Mouse (Mus musculus) intestine, embryonic 16.5 days (tissue): ENCODE results near the gene Dand5. TPM values are rescaled to one million over a fixed set of nuclear protein-coding genes. Genes with fewer than 3 reads are reported as not detected.

ENCODE experiments used
- ATAC-seq: fragments of 200-750 bp; cut with Nextera tagmentation; 2 replicates; pipeline ENCODE4 v1.8.0; 2017; ENCODE audit warnings: moderate TSS enrichment, moderate library complexity
- H3K27ac ChIP-seq: fragments of 300-500 bp; sonication (generic); 2 replicates; pipeline ENCODE4 v1.5.1; 2014; ENCODE audit warnings: mild to moderate bottlenecking, low read length
- H3K27me3 ChIP-seq: fragments of 300-500 bp; sonication (generic); replicated peaks from 2 replicates; pipeline ENCODE4 v1.6.1; 2014; ENCODE audit warnings: low read length, control low read depth, mixed read lengths; ENCODE audit not compliant: control insufficient read depth, insufficient read depth
- H3K36me3 ChIP-seq: fragments of 300-500 bp; sonication (generic); 2 replicates; pipeline ENCODE4 v1.6.1; 2014; ENCODE audit warnings: low read length, control low read depth; ENCODE audit not compliant: control insufficient read depth, insufficient read depth
- H3K4me1 ChIP-seq: fragments of 300-500 bp; sonication (generic); 2 replicates; pipeline ENCODE4 v1.6.1; 2014; ENCODE audit warnings: low read length, control low read depth, mixed read lengths; ENCODE audit not compliant: control insufficient read depth, insufficient read depth
- H3K4me2 ChIP-seq: fragments of 300-500 bp; sonication (generic); 2 replicates; pipeline ENCODE4 v1.6.1; 2014; ENCODE audit warnings: low read depth, low read length, control low read depth
- H3K4me3 ChIP-seq: fragments of 300-500 bp; sonication (generic); 2 replicates; pipeline ENCODE4 v1.5.1; 2014; ENCODE audit warnings: mild to moderate bottlenecking, low read length
- H3K9ac ChIP-seq: fragments of 300-500 bp; sonication (generic); 2 replicates; pipeline ENCODE4 v1.6.1; 2014; ENCODE audit warnings: low read depth, low read length
- H3K9me3 ChIP-seq: fragments of 300-500 bp; sonication (generic); 2 replicates; pipeline ENCODE4 v1.6.1; 2016; ENCODE audit warnings: low read length, control low read depth; ENCODE audit not compliant: control insufficient read depth
- WGBS: fragments of 180-500 bp; shearing (Covaris S2); extraction: QIAGEN DNeasy Blood & Tissue Kit; methylation state at CpG from one replicate; pipeline ENCODE4 v1.1.7; 2014; 5-methylcytosine and 5-hydroxymethylcytosine counted together
- polyA plus RNA-seq: library from polyadenylated mRNA; unstranded; fragments of >200 nt; fragmentation: Nextera tagmentation; extraction: Ambion mirVana; gene quantifications from 2 replicates; pipeline ENCODE4 v1.2.1, GENCODE M21; 2015

The Dand5 gene
- polyA plus RNA-seq, result 4.2 and 4.4 TPM in 2 replicates

DNA sequence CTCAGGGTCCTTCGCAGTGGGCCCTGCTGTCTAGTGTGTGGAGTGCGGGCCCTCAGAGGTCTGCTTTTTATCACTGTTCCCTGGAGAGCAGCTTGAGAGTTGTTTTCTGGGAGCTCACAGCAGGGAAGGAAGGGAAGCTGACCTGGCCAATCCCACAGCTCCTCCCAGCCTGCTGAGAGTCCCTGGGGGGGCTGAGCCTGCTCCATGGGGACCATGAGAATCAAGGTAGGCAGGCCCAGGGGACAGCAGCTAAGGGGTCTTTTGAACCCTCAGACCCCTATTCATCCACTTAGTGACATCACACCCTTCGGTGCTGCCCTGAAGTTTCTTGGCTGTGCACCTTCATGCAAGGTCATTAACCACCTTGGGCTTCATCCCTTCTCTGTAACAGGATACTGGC, at the start of gene Dand5:
Gene Dand5, minus strand, starts transcription at position 101 of the 400 bp plus-strand sequence.
- Histone ChIP-seq H3K4me1 (peaks cover 10% of the 10 kb centered on the region), H3K27me3 (no peaks in the 10 kb centered on the region), H3K9ac (peak within 1 kb of the TSS; percentile 29; the same call in 1 of the 2 replicates), H3K27ac (no peak within 1 kb of the TSS), H3K4me3 (no peak within 1 kb of the TSS), H3K36me3 (no peaks in the 10 kb centered on the region), H3K4me2 (peak within 1 kb of the TSS; percentile 42), H3K9me3 (no peaks in the 10 kb centered on the region)
- 40% methylated on average over 3 of the region's 3 CpGs for WGBS
- ATAC-seq, result peak; percentile 32

DNA sequence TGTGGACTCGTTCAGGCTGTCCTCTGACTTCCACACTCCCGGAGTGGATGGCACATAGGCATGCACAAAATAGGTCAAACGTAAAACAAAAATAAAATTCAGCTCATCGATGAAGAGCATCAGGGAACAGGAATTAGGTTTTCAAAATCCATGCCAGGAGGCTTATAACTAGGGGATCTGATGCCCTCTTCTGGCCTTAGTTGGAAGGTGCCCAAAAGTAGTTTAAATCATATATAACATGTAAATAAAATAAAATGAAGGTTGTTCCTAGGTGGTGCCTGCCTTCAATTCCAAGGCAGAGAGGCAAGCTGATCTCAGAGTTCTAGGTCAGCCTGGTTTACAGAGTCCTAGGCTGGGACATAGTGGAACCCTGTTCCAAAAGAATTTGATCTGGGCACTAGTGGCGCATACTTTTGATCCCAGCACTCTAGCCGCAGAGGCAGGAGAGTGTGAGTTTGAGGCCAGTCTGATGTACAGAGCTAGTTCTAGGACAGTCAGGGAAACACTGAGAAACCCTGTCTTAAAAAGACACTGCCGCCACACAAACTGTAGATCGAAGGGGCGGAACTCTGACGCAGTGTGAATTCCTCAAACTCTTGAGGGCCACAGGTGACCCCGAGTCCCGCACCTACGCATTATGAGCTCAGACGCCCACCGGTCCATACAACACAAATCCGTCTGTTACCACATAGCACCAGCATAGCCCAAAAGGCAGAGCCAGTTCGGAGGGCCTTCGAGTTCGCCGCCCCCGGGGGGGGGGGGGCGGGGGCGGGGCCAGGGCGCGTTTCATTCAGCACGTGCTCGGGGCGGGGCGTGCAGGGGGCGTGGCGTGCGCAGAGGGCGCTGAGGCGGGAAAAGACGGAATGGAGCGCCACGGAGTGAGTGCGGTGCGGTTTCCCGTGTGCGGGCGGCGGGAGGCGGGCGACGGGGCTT, 49.0 kb upstream of the Dand5 start, which contains the start of gene Syce2:
Gene Syce2, plus strand, starts transcription at position 736 of the 933 bp plus-strand sequence.
- Histone ChIP-seq H3K9ac (peak within 1 kb of the TSS; percentile 69), H3K4me3 (peak within 1 kb of the TSS; percentile 57), H3K27ac (peak within 1 kb of the TSS; percentile 59; the same call in 1 of the 2 replicates), H3K9me3 (no peaks in the 10 kb centered on the region), H3K4me1 (peaks cover 16% of the 10 kb centered on the region), H3K4me2 (peak within 1 kb of the TSS; percentile 99), H3K36me3 (no peaks in the 10 kb centered on the region; the same call in 1 of the 2 replicates), H3K27me3 (no peaks in the 10 kb centered on the region)
- peak; percentile 72 for ATAC-seq
- WGBS, result 13% methylated on average over 46 of the region's 46 CpGs

GRCm38 (mm10) chr8:84856864-84857441, 34.3 kb upstream of the Dand5 start, which contains the start of gene Farsa:
Gene Farsa (plus strand): TSS chr8:84856989.
- H3K36me3 ChIP-seq, result peaks cover 11% of the 10 kb centered on the region; the same call in 1 of the 2 replicates
- H3K4me2 ChIP-seq, result peak within 1 kb of the TSS; percentile 79
- H3K27me3 ChIP-seq, result no peaks in the 10 kb centered on the region
- peak within 1 kb of the TSS; percentile 88 for H3K4me3 ChIP-seq
- ATAC-seq, result peak; percentile 96
- peak within 1 kb of the TSS; percentile 97 for H3K9ac ChIP-seq
- peaks cover 13% of the 10 kb centered on the region for H3K4me1 ChIP-seq
- H3K27ac ChIP-seq, result peak within 1 kb of the TSS; percentile 77
- H3K9me3 ChIP-seq, result no peaks in the 10 kb centered on the region
- WGBS, result under 1% methylated on average over 39 of the region's 39 CpGs

DNA sequence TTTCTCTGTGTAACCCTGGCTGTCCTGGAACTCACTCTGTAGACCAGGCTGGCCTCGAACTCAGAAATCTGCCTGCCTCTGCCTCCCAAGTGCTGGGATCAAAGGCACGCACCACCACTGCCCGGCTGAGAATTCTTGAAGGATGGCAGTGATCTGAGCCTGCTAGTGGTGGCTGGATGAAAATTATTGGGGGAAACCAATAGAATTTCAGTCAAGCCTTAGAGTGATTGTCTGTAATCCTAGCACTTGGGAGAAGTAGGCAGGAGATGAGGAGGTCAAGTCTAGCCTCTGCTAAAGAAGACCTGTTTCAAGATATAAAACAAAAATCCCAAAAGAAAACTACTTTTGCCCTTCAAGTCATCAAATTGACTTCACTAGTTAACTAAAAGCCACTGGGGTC, 33.8 kb upstream of the Dand5 start:
- Histone ChIP-seq H3K9ac (no peak overlapping the region), H3K4me2 (no peak overlapping the region), H3K27ac (no peak overlapping the region), H3K4me1 (peaks cover 13% of the 10 kb centered on the region), H3K27me3 (no peaks in the 10 kb centered on the region), H3K4me3 (peak overlapping the region; percentile 88), H3K9me3 (no peaks in the 10 kb centered on the region), H3K36me3 (peaks cover 7% of the 10 kb centered on the region; the same call in 1 of the 2 replicates)
- peak; percentile 1; the same call in 1 of the 2 replicates for ATAC-seq
- WGBS, result 91% methylated on average over 3 of the region's 3 CpGs

DNA sequence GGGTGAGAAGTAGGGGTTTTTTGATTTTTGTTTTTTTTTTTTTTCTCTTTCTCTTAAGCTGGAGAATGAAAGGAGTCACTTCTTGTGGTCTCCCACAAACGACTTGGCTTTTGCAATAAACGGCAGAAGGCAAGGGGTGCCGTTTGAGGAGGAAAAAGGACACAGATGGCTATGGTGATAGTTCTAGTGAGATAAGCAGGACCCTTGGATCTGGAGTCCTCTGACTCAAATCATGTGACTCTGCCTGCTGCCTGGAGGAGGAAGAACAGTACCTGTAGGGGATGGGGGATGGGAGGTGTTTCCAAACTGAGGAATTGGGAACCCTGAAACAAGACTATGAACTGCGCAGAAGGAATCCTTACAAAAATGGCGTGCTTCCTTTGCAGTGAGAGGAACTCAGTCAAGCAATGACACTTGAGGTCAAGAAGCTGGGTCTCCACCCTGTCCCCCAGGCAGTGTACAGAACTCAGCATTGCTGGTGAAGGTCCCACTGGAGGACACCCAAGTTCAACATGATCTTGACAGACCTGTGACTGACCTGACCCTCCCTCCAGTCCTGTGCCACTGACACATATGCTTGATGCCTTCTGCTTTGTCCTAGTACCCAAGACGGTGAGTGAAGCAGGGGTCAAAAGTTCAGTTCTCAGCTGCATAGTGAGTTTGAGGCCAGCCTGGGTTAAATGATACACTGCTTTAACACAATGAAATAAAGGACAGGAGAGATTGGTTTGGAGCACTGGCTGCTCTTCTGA, 25.2 kb upstream of the Dand5 start:
- peaks cover 27% of the 10 kb centered on the region for H3K4me1 ChIP-seq
- WGBS, result 41% methylated on average over 6 of the region's 6 CpGs
- H3K27ac ChIP-seq, result peak overlapping the region; percentile 93
- peak overlapping the region; percentile 80 for H3K9ac ChIP-seq
- H3K9me3 ChIP-seq, result no peaks in the 10 kb centered on the region
- peak overlapping the region; percentile 71 for H3K4me2 ChIP-seq
- H3K4me3 ChIP-seq, result peak overlapping the region; percentile 62
- H3K36me3 ChIP-seq, result peaks cover 17% of the 10 kb centered on the region
- no peaks in the 10 kb centered on the region for H3K27me3 ChIP-seq
- no peak for ATAC-seq

- Histone ChIP-seq H3K9ac (peak within 1 kb of the TSS; percentile 94), H3K27ac (peak within 1 kb of the TSS; percentile 93), H3K9me3 (no peaks in the 10 kb centered on the region), H3K4me2 (peak within 1 kb of the TSS; percentile 77), H3K27me3 (no peaks in the 10 kb centered on the region), H3K4me3 (peak within 1 kb of the TSS; percentile 94), H3K4me1 (peaks cover 32% of the 10 kb centered on the region), H3K36me3 (peaks cover 26% of the 10 kb centered on the region)
- ATAC-seq, result peak; percentile 99
- under 1% methylated on average over 55 of the region's 55 CpGs for WGBS
Measured at GRCm38 (mm10) chr8:84846722-84847572, 24.3 kb upstream of the Dand5 start, which contains the start of gene Calr. Gene Calr (minus strand): TSS chr8:84846934.

DNA sequence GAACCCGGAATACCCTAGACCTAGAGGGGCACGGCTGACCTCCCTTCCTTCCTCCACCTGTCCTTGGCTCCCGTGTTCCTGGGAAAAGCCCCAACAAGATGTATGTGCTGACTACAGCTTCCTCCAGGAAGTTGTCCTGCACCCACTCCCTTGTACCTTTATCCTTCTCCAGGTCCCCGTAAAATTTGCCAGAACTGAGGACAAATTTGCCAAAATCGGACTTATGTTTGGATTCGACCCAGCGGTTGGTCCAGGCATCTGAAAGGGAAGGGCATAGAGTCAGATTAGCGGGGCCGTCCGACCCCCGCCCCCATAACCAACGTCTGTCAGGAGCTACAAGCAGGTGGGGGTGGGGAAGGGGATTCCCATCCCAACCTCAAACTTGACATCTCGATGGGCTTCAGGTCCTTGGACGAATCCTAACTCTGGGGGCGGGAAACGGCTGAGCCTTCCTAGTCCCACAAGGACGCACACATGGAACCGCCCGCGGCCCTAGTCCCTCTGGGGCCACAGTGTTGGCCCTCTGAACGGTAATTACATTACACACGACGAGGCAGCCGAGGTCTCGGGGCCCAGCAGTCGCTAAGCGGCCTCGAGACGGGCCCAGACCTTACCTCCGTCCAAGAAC, 23.6 kb upstream of the Dand5 start:
- Histone ChIP-seq H3K27ac (peak overlapping the region; percentile 91), H3K4me2 (peak overlapping the region; percentile 77), H3K4me1 (peaks cover 32% of the 10 kb centered on the region), H3K9ac (peak overlapping the region; percentile 94), H3K27me3 (no peaks in the 10 kb centered on the region), H3K9me3 (no peaks in the 10 kb centered on the region), H3K36me3 (peaks cover 32% of the 10 kb centered on the region), H3K4me3 (peak overlapping the region; percentile 94)
- ATAC-seq, result peak; percentile 39
- under 1% methylated on average over 30 of the region's 30 CpGs for WGBS
